Mouse (Mus musculus) CD8-positive naive resting alpha-beta T cell, adult 2 months (primary cell): ENCODE results near the gene Pitpnb.

Source experiments
- DNase-seq, 2 experiments: peaks; one replicate each; pipeline ENCODE4 v3.0.0; 2022; ENCODE audit warnings: low read depth in 2 of 2, low spot score in 2 of 2

The Pitpnb gene

DNA sequence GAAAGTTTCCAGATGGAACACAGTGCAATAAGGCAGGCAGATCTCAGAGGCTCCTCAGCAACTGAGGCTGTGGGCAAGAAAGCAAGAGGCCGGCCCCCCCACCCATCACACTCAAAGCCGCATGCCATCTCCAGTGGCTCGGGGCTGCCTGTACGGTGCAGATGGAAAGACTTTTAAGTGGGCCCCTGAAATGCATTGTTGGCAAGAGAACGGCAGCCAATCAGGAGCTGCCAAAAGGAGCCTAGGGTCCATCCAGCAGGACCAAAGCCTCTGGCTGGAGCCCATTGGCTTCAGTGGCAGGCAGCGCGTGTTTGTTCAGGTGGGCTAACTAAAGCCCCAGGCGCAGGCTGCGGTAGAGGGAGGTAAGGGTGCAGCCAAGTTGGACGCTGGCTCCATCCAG lies 65.2 kb downstream of the Pitpnb start:
- no peak for DNase-seq

DNA sequence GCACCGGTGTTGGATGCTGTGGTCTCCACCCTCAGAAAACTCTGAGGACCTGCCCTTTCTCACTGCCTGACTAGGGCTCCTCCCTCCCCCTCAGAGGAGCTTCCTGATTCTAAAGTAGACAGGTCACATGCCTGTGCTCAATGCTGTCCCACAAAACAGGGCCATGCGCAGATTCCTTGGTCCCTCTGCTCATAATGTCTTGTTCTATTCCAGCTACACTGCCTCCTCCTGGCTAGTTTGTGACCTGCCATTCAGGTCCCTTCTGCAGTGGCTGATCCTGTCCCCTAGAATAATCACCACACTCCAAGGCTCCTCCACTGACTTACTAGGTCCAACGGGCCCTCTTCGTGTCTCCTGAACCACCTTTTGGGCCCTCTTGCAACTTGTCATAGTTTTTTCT lies 65.6 kb downstream of the Pitpnb start:
- DNase-seq: no peak

DNA sequence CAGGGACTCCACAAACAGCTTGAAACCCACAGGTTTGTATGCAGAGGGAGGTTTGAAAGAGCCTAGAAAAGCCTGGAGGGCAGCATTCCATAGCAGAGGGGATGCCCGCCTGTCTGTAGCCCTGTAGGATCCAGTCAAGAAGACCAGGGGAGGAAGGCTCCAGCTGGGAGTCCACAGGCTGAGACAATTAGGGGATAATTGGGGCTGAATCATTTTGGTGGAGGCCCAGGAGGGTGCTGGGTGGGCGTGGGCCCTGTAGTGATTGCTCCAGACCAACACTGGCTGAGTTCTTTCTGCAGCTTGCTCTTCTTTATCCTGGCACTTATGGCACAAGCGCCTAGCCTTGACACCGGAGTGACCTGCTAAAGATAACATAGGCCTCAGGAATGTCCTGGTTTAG lies 67.9 kb downstream of the Pitpnb start:
- DNase-seq: no peak

DNA sequence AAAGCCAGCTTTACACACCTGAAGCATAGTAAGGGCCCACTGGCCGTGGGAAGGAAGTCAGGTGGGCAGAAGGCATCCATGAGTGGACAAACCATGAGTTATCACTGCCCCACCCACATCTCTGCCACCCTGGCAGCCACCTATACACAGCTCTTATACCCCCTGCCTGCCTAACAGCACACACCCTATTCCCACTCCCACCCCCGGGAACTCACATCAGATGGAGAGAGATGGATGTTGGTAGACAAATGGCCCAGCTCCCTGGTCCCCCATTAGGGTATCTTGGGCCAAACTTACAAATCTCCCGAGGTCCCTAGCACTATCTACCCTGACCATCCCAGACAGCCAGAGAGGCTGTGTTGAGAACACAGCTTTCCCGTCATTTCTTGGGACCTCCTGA lies 68.7 kb downstream of the Pitpnb start:
- no peak for DNase-seq

DNA sequence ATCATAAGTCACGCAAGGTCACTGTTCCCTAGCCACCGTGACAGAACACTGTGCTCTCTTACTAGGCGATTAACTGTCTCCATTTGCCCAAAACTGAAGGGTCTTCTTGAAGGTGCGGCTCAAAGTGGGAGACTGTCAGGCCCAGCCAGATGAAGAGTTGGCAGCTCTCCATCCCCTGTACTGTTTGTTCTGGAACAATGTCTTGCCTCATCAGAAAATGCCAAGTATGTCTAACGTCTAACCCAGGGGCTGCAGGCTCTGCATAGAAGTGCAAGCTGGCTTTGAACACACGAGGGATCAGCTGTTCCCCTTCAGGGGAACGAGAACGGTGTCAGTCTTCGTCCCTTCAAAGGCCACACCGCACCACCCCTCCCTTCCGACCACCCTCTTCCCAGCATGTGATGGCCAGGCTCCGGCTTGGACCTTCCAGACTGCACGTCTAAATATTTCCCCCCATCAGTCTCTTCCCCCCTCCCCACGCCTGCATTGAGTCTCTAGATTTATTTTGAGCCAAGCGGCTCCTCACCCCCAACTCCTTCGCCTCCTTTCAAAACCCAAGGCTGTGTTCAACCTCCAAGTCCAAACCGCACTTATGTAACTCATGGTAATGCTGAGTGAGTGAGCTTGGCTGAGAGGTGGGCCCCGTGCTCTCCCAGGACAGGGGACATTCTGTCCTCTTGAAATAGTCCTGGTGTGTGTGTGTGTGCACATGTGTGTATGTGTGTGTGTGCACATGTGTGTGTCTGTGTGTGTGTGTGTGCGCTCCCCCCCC lies 71.5 kb downstream of the Pitpnb start:
- DNase-seq: no peak

DNA sequence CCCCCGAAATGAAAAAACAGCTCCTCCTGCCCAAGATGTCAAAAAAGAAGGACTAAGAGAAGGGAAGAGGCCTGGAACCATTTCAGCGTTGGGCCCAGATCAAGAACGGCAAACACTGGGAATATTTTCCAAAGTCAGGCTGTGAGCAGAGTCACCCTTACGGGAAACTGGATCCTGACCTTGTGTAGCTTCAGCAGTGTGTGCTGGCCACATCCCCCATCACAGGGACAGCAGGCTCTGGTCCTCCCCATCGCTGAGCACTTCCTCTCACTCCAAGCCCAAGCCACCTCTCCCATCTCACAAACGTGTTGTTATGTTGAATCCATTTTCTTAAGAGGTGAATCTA lies 72.1 kb downstream of the Pitpnb start:
- no peak for DNase-seq

DNA sequence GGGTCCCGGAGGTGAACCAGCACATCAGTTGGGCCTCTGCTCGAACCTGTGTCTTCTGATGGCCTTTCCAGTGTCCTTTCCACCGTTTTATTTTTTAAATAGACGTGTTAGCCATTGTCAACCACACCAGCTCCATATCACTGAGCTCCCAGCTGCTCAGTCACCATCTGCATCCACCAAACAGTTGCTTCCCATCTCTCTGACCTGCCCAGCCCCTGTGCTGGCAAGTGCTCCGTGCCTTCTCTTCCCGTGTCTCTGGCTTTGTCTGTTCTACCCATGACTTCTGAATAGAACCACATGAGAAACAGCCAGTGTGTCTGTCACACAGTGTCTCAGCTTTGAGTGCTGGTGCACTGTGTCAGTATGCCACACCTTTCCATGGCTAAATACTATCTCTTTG lies 74.2 kb downstream of the Pitpnb start:
- no peak for DNase-seq

DNA sequence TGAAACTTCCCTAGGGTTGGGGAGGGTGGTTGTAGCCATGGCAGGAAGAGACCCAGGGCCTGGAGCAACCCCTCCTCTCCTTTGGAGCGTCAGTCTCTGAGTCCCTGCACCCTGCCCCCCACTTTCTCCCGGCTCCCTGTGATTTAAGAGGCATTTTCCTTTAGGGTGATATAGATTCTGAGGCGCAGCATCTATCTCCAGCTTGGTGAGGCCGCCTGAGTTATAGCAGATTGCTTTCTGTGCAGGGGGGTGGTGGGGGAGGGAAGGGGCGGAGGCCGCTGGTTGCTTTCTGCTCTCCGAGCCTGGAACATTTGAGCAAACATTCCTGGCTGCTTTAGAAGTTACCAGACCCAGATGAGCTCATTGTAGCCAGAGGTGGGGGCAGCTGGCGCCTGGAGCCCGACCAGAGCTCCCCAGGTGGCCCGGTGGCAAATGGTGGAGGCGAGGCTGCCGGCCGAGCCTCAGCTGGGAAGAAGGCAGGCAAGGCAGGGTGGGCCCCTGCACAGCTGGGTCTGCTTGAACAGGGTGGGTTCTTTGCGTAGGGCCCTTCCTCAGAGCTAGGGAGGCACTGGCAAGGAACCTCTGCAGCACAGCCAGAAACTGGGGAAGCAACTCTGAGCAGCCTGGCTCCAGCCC lies 78.0 kb downstream of the Pitpnb start:
- DNase-seq: no peak

DNA sequence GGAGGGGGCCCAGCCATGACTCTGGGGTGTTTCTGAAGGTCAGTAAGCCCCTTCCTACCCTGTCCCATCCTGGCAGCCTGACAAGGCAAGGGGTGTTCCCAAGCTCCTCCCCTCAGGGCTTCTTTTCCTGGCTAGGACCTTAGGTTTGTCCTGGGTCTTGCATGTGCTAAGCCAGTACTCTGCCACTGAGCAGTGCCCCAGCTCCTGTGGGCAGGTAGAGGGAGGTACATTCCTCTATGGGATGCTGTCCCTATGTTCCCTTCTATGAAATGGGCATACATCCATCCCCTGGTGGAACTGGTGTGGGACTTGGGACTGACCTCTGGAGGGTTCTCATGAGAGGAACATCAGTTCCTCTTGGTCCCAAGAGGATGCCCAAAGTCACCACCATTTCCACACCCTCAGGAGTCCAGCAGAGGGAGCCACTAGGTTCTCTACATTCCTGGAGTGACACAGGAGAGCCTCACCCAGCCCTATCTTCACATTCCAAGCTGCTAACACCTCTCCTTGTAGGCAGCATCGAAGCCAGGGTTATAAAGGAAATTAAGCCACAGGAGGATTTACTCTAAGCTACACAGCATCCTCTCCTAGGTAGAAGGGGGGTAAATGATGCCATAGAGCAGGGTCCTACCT lies 79.0 kb downstream of the Pitpnb start:
- DNase-seq: no peak

DNA sequence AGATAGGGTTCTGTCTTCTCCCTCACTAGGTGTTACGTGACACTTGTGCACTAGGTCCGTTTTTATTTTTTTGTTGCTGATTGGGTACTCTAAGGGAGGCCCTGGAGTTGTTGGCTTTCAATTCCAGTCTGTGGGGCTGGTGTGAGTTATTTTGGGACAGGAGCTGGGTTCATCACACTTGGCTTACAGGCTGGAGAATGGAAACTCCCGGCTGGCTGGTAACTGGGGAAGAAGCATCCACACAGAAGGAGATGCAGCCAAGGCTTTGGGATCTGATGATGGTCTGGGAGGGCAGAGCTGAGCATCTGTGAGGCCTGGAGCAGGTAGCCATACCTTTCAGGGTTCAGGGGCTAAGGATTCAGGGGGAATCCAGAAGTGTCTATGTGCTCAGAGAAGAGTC lies 80.1 kb downstream of the Pitpnb start:
- no peak for DNase-seq

DNA sequence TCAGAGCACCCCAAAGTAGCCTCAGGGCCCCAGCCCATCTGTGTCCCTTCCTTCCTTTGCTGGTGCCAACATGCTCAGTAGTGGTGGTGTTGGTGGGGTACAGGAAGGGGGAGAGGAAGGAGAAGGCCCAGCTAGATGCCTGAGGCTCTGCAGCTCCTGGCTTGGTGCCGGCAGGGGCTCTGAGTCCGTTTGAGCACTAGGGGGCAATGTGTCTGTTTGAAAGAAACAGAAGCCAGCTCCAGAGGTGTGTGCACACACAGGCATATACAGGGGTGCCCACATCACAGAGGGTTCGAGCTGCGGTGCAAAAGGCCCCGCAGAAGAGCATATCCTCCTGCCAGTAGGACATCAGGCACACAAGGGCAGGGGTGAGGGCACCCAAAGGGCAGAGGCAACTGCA lies 83.6 kb downstream of the Pitpnb start:
- DNase-seq: peak; percentile 64 to 71

DNA sequence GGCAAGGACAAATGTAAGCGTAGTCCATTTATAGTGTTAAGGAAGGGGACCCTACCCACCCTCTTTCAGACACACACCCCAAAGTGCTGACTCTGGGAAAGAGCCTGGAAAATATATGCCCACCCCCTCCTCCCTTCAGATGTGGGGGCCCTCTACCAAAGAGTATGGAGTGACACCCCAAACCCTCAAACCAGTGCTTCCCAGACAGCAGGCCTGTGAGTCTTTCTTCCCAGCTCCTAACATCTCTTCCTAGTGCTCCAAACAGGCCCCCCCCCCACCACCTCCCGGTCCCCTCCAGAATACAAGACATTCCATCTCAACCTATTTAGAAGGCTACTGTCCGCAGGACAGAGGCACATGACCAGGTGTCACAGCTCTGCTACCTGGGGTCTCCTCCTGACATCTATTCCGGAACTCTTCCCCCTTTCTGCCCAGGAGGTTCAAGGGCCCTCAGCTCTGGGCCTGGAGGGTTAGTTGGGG lies 84.2 kb downstream of the Pitpnb start:
- DNase-seq: no peak

DNA sequence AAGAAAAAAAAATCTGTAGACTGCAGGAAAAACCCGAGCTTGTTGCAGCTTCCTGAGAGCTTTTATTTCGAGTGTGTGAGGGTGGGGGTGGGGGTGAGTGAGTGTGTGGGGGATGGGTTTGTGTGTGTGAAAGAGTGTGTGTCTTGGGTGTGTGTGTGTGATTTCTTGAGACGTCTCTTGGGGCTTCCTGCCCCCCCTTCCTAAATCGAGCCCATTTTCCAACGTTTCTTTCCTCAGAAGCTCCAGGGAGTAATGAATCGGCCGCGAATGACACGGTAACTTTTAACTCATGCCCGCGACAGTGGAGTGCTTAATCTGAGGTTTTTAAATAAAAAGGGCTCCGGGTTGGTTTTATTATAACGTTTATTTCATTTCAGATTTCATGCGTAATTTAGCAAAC lies 85.0 kb downstream of the Pitpnb start:
- DNase-seq: no peak

DNA sequence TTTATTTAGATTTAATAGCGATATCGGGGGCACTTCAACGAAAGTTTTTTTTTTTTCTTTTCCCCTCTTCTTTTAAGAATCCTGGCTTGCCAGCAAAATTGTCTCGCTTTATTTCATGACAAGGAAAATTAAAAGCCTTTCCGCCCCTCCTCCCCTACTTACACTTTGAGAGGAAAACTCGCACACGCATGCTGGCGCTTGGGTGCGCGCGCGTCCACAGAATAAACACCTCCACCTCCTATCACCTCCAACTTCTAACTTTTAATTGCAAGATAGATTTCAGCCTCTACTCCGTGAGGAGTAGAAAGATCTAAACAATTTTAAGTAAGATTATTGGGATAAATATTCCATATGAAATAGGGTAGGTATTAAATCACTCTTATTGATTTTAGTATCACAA lies 85.5 kb downstream of the Pitpnb start:
- DNase-seq: peak in 1 of 2 experiments; percentile 9

DNA sequence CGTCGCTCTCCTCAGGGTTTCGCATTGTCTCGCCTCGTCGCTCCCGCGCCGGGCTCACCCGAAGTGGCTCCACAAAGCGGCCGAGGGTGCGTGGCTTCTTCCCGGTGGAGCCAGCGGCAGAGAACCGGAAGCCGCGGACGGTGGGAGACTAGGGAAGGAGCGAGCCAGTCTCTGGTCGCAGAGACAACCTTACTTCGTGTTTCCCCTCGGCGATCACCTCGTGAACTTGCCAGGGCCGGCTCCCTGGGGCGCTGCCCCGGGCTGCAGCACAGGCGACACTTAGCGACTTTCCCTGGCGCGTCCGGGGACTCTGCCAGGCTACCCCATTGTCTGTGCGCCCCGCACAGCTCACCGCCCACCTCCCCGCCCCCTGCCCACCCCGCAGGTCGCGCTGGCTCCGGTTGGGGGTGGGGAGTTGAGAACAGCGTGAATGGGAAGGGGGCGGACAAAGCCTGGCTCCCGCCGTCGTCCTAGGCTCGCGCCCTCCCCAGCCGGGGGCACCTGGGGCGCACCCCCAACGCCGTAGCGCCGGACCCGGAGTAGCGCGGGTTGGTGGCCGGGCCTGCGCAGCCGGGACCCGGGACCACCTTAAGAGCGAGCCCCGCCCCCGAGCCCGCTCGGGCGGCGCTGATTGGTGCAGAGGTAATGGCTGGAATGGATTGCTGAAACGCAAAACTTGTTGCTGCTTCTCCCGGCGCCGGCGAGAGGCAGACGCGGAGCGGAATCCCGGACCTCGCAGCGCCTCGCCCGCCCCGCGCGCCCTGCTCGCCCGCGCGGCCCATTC lies 86.2 kb downstream of the Pitpnb start, which contains the start of gene Mn1:
Mn1 (plus strand) TSS at position 772 of the 784 bp plus-strand sequence.
- DNase-seq: peak; percentile 20 to 43

DNA sequence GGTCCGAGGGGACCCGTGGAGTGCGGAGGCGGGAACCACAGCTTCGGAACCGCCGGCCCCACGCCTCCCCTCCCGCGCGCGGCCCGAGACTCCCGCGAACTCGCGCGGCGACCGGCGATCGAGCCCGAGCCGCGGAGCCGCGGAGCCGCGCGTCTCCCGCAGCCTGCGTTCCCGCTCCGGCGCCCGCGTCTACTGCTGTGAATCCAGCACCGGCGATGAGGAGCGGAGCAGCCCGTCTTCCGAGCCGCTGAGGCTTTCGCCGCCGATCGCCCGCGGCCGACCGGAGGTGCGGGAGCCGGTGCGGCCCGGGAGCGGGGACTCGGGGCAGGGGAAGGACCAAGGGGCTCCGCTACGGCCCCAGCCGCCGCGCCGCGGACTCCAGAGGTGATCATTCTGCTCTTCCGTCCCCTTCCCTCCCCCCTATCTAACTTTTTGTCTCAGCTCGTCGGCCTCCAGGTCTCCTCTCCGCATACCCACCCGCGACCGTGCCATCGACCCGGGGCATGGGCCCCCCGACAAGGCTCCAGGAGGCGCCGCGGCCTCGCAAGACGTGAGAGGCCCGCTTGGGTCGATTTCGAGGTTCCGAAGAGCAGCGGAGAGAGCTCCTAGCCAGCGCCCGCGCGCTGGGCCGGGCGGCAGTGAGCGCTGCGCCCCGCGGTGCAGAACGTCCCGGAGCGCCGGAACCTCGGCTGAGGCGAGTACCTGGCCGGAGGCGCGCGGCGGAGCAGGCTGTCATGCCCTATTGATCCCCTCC lies 87.0 kb downstream of the Pitpnb start:
- peak; percentile 8 to 14 for DNase-seq

DNA sequence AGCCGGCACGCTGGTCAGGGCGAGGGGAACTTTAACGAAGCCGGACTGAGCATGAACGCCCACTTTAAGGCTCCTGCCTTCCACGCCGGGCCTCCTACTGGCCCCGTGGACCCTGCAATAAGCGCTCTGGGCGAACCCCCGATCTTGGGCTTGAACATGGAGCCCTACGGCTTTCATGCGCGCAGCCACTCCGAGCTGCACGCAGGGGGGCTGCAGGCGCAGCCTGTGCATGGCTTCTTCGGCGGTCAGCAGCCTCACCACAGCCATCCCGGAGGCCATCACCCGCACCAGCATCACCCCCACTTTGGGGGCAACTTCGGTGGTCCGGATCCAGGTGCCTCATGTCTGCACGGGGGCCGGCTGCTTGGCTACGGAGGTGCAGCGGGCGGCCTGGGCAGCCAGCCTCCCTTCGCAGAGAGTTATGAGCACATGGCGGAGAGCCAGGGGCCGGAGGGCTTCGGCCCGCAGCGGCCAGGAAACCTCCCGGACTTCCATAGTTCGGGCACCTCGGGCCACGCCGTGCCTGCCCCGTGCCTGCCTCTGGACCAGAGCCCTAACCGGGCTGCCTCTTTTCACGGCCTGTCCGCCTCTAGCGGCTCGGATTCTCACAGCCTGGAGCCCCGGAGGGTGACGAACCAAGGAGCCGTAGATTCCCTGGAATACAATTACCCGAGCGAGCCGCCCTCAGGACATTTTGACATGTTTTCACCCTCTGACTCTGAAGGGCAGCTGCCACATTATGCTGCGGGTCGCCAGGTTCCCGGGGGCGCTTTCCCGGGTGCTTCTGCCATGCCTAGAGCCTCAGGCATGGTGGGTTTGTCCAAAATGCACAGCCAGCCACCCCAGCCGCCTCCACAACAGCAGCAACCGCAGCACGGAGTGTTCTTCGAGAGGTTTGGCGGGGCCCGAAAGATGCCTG lies 87.9 kb downstream of the Pitpnb start:
- DNase-seq: no peak

DNA sequence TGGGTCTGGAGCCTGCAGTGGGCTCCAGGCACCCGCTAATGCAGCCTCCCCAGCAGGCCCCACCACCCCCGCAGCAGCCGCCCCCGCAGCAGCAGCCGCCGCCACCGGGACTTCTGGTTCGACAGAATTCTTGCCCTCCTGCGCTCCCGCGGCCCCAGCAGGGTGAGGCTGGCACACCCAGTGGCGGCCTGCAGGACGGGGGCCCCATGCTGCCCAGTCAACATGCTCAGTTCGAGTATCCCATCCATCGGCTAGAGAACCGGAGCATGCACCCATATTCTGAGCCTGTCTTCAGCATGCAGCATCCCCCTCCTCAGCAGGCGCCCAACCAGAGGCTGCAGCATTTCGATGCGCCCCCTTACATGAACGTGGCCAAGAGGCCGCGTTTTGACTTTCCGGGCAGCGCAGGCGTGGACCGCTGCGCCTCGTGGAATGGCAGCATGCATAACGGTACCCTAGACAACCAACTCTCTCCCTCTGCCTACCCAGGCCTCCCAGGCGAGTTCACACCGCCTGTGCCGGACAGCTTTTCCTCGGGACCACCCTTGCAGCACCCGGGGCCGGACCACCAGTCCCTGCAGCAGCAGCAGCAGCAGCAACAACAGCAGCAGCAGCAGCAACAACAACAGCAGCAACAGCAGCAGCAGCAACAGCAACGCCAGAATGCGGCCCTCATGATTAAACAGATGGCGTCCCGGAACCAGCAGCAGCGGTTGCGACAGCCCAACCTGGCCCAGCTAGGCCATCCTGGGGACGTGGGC lies 88.7 kb downstream of the Pitpnb start:
- DNase-seq: no peak
